Mouse (Mus musculus): Measurements from ENCODE around the gene Igfbp5.

Gene Igfbp5

DNA sequence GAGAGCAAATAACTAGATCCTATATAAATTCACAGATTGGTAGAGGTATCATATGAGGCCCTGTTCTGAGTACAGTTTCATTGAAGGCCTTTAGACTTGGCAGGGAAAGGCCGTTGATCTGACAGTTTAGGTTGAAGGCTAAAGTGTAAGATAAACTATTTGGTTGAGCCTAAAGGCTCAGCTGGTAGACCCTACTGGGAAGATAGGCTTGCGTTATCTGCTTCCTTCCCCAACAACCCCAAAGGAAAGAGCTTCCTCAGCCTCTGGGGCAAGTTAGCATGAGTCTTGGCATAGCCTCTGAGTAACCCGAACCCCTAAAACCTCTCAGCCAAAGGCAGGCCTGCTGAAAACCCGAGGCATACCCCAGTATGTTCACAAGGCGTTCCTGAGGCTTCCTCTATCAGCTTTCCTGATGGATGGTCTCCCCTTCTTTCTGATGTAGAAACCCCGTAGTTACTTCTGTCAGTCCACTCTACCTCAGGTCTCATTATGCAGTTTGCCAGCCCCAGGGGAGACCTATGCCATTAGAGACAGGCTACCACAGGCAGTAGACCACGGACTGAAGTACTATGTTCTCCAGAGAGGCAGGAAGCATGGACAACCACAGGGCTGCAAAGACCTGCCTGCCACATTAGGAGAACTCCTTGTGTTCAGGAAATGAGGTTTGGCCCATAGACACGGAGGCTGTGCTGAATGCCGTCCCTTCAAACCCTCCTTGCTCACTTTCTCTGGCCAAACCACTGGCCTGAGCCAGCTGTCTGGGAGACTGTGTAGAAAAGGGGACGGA lies 6.1 kb downstream of the Igfbp5 start:
- no peak for DNase-seq

DNA sequence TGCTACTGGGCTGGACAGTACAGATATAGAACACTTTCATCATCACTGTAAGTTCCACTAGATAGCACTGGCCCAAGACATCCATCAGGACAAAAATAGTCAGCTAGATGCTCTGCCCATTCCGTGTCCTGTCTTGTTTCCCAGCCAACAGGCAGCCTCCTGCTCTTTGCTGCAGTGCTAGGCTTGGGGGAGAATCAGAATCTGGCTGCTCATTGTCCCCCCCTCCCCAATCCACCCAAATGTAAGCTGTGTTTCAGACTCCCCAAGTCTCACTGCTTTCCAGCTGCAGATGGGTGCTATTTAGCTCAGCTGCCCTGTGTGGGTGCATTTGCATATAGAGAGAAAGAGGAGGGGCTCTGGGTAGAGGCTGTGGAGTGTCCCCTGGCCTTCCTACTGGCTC lies 7.3 kb downstream of the Igfbp5 start:
- no peak for DNase-seq

GRCm38 (mm10) chr1:72866417-72866816 lies 8.3 kb downstream of the Igfbp5 start:
- no peak for DNase-seq

- peak; percentile 88 to 91 for DNase-seq
Measured at GRCm38 (mm10) chr1:72865900-72866299, 8.8 kb downstream of the Igfbp5 start.

DNA sequence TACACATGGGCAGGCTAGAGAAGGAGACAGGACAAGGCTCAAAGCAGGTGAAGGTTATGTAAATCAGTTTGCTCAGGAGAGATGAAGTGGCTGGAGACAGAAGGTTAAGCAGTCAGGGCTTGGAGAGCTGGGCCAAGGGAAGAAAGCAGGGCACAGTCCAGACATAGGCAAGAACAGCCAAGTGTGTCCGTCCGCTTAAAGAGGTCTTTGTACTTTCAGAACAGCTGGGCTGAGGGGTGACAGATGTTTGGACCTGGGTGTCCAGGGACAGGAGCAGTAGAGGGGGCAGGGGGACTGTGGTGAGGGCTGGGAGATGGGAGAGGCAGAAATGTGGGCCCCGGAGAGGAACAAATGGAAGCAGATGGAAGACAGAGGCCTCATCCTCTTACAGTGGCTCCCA lies 10.4 kb downstream of the Igfbp5 start:
- no peak for DNase-seq

DNA sequence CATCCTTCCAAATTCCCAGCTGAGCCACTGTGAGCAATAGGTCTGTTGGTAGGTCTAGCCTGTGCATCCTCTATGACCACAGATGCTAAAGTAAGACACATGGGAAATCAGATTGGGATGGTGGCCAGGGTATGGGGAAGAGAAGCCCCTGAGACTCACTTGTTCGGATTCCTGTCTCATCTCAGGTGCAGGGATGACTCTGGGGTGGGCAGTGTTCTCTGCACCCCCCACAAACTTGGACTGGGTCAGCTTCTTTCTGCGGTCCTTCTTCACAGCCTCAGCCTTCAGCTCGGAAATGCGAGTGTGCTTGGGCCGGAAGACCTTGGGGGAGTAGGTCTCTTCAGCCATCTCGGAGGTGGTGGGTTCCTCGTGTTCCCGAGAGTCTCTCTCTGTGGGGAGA lies 11.0 kb downstream of the Igfbp5 start:
- DNase-seq: no peak

DNA sequence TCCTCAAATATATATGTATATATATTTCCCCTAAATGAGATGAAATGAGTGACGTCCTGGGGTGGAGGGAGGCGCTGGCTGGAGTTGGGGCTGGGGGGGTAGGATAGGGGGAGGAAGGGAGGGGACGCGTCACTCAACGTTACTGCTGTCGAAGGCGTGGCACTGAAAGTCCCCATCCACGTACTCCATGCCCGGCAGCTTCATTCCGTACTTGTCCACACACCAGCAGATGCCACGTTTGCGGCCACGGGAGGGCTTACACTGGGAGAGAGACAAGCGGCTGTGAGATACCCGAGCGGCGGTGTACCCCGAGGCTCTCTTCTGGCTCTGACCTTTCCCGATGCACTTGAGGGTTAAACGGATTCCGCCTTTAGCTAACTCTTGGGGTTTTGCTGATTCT lies 12.4 kb downstream of the Igfbp5 start:
- DNase-seq: no peak

DNA sequence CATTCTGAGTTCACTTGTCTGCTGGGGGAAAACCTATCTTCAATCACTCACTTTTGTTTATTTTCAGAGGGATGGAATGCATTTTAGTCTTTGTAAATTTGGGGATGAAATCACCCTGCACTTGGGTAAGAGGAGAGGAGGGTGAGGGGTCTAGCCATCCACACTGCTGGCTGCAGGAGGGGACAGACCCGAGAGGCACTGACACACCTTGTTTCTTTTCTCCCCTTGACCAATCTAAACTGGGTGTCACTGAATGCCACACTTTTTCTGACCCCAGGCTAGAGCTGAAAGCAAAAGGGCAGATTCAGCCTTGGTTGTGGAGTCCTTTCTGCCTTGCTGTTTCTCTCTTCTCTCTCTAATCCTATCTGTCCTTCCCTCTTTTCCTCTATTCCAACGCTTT lies 13.0 kb downstream of the Igfbp5 start:
- no peak for DNase-seq

- no peak for DNase-seq
Measured at GRCm38 (mm10) chr1:72860502-72860901, 14.2 kb downstream of the Igfbp5 start.

DNA sequence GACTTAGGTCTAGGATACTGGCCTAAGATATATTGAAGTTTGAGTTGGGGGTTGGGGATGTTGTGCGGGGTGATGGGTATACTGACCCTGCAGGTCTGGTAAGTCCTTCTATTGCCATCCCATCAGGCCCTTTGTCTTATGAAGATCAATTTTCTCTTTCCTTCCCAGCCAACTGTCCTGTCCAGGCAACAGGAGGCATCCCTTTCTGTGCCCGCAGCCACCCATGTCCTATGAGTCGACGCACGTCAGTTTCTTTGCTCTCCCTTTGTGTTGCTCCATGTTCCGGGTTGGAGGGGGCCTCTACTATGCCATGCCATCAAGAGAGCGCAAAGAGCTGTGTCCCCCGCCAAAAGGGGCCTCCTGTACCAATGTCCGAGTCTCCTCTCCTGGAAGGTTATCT lies 14.7 kb downstream of the Igfbp5 start:
- no peak for DNase-seq

GRCm38 (mm10) chr1:72858874-72859273 lies 15.8 kb downstream of the Igfbp5 start:
- no peak for DNase-seq

DNA sequence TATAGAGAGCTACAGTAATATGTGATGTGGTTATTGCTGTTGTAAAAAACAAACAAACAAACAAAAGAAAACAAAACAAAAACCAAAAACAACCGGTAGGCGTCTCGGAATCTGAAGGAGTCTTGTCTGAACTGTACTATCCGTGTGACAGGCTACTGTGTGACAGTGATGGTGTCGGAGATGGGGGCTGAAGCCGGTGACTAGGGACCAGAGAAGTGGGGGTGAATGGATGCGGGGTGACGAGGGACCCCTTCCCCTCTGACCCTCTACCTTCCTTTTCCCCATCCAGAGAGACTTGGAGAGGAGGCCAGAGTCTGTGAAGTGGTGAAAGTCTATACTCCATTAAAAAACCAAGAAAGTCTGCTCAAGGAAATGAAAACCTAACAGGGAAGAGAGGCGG lies 16.4 kb downstream of the Igfbp5 start:
- DNase-seq: no peak

DNA sequence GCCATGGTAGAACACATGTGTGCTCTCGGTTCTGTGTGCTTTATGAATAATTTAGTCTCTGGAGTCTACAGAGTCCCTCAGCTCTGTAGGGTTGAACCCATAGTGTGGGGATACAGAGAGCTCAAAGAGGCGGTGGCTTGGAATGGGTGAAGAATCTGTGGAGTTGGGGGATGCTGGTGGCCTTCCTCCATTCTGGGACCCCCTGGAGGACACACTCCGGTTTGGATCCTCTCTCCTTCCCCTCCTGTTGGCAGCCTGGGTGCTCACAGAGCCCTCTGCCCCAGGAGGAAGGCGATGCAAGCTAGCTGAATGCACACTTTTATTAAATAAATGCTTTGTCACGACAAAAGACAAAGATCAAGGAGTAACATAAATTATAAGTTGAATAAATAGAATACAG lies 17.1 kb downstream of the Igfbp5 start:
- DNase-seq: no peak

DNA sequence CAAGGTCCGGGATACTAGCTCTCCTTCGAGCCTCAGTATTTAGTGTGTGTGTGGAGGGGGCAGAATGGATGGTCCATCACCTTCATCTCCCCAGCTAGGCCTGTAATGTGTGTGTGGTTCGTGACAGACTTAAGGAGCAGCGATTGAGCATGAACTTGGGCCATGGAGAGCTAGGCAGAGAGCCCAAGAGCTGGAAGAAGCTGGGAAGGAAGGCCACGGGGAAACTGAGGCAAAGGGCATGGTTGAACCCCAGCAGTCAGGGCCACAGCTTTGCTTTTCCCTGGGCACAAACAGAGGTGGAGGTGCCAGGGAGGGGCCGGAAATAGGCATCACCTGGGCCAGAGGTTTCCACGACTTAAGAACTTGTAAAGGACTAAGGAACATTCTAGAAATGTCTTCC lies 17.5 kb downstream of the Igfbp5 start:
- no peak for DNase-seq

- no peak for DNase-seq
Measured at GRCm38 (mm10) chr1:72856209-72856909, 18.3 kb downstream of the Igfbp5 start.

DNA sequence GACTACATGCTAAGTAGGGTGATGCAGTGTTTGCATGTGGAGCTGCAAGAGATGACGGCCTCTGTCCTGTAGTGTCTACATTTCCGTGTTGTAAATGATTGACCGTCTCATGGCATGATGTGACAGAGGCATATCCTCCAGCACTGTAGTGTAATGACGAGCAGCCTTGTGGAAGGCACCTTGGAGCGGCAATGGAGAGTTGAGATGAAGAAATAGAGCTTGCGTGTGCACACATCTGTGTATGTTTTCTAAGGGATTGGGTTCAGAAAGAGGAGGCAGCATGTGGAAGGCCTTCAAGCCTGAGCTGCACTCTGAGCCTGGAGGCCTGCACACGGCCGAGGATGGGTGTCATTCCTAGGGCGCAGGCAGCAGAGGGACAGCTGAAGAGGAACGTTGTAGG lies 19.0 kb downstream of the Igfbp5 start:
- DNase-seq: no peak

DNA sequence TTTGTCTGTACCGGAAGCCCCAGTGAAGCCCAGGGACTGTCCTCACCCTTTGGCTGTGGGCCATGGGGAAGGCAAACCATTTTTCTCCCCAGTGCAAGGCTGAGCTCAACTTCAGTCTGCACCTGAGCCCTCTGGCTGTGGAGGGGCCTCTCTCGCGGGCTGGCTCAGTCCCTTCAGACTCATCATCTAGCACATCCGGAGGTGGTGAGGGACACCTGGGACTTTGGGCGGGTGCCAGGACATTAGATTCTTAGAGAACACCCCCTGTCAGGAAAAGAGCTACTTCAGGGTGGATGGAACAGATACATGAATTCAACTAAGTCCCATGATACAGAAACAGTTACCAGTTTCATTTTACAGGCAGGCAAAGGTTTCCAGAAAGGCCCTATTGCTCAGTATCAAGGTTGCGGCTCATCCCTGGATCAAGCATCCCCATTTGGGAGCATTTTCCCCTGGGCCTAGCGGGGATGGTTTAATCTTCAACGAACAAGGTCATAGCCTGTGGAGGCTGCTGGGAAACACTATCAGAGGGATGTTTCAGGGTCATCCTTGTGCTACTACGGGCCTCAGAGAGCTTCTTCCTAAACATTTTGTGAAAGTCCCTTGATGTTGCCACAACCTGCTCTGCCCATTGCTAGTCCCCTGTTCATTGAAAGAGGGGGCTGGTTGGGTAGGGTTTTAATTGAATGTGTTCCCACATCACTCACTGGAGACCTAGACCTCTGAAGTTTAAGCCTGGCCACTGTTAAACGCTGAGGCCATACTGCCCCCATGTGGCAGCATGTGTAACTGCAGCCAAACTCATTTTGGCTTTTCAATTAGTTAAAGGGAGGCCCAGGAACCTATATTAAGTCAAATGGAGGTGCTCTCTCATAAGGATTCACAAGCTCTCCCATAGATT lies 20.1 kb downstream of the Igfbp5 start:
- peak; percentile 72 to 75 for DNase-seq

DNA sequence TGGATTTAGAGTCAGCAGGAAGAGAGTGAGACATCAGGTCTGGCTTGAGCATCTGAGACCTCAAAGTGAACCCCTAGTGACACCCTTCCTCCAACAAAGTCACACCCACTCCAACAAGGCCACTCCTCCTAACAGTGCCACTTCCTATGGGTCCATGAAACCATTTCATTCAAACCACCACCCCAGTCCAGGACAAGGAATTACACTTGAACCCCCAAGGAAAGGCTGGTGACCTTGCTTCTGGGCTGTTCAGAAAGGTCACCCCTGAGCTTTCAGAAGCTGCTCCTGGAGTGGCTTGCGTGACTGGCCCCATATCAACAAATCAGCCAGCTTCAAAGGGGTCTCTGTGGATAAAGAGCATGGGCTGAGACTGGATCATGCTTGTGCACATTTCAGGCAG lies 20.9 kb downstream of the Igfbp5 start:
- no peak for DNase-seq

GRCm38 (mm10) chr1:72849037-72849436 lies 25.6 kb downstream of the Igfbp5 start:
- no peak for DNase-seq

DNA sequence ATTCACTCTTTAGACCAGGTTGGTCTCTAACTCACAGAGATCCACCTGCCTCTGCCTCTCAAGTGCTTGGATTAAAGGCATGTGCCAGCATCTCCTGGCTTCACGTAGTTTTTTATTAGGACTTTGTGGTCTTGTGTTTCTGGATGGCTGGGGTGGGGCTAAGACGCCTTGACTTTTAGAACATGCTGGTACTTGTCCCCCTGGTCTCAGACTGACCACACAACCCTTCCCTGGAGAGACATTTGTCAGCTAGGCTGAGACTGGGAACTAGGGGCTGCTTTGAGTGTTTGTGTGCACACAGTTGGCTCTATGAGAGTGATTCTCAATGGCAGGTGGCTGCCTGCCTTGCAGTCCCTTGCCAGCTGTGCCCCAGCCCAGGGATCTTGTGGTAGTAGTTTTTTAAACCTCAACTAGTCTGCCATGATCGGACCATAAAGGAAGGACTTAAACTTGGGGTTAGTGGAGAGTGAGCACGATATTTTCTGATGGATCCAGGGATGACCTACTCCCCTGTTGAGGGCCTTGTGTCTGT lies 26.8 kb downstream of the Igfbp5 start:
- DNase-seq: no peak

- DNase-seq: no peak
Measured at GRCm38 (mm10) chr1:72844675-72845074, 30.0 kb downstream of the Igfbp5 start.

GRCm38 (mm10) chr1:72842666-72843459 lies 31.8 kb downstream of the Igfbp5 start:
- no peak for DNase-seq
